Mouse (Mus musculus) v-Abl transformed pro-B cells (cell line): ENCODE data around the gene Eaf2.

Experiments
- in situ Hi-C, 2 experiments: fragments of 400-800 bp; cut with MboI; formaldehyde crosslinking; loops; one replicate each; pipeline ENCODE4 v1.15.1; 2025; ENCODE audit not compliant: unreplicated experiment in 2 of 2

Eaf2 gene

DNA sequence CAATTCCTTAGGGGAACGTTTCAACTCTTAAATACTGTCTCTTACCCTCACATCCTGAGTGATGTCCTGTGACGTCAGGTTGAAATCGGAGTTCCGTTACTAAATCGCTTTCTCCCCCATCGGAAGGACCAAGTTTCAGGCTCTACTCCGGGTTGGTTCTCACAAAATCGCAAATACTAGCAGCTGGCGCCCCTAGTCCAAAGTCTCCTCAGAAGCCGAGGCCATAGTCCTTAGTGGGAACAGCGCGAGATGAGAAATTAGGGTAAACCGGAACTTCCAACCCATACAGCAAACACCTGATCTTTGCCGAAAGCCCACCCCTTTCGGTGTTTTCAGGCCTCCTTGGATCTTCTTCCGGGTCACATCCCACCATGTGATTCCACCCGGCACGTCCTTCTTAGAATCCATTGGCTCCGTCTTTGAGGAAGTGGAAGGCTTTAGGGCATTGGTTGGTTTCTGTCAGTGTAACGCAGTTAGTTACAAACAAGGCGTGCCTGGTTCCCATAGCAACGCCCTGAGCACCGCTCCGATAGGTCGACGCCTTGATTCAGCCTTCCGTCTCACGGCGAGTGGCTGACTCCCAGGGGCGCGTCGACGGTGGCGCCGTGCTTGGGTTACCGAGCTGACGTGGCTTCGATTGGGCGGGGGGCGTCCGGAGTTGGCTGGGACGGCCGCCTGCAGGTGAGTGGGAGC is at the start of gene Eaf2, which contains the start of gene Golgb1:
Gene Eaf2 (minus strand): TSS at position 421 of the 693 bp plus-strand sequence.
Gene Golgb1 (plus strand): TSS at position 558 of the 693 bp plus-strand sequence.
- in situ Hi-C loops, result loop anchor here (5.0 to 25.0 kb wide), 5 partner anchors 42 to 813 kb away; partner anchors contain the start of genes Gtf2e1 (in 2 of the 2) and Rabl3 (in 2 of the 2)

DNA sequence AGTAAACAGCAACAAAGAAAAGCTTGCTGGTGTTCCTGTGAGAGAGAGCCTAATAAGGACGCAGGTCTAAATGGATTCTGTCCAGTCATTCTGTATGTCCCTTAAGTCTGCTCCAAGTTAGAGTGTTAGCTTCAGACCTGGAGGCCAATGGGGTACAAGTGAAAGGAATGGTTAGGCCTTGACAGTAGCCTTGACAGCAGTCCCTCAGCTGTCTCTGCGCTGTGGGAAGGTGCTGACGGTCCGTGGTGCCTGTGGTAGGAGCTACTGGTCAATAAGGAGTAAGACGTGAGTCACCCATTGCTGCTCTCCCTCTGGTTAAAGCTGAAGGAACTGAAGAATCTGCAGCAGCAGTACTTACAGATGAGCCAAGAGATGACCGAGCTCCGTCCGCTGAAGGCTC is 49.5 kb upstream of the Eaf2 start:
- in situ Hi-C loops, result no loop called here

DNA sequence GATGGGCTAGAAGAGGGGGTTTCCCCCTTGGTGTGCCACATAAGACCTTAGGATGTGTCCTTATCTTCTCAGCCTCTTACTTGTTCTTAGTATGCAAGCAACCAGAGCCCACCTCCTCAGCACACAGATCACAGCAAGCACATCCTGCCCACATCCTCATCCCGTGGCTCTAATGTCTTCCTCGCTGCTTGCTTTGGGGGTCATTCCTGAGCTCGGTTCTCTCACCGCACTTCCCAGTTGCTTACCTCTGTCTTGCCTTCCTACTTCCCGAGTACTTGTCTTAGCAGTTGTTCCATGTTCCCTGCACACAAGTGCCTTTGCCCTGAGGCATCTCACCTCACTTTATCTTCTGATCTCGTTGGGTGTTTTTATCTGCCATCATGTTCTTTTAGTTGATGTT is 47.2 kb upstream of the Eaf2 start:
- in situ Hi-C loops, result no loop called here

DNA sequence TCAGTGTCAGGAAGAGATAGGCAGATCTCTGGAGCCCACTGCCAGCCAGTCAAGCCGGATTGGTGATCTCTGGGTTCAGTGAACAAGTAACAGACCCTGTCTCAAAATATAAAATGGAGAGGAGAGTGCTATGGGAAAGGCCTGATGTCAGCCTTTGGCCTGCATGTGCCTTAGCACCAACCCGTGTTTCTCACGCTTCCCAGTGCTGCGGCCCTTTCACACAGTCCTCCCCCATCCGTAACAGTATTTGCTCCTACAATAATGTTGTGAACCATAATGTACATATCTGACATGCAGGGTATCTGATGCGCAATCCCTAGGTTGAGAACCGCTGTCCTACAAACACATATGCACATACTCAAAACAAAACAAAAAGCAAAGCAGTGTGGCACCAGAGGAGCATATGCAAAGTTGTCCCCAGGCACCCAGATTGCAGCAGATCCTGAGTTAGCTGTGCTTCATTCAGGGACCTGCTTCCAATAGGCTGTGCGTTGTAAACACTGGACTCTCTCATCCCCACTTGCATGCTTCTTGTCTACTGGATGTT is 46.3 kb upstream of the Eaf2 start:
- in situ Hi-C loops, result no loop called here

DNA sequence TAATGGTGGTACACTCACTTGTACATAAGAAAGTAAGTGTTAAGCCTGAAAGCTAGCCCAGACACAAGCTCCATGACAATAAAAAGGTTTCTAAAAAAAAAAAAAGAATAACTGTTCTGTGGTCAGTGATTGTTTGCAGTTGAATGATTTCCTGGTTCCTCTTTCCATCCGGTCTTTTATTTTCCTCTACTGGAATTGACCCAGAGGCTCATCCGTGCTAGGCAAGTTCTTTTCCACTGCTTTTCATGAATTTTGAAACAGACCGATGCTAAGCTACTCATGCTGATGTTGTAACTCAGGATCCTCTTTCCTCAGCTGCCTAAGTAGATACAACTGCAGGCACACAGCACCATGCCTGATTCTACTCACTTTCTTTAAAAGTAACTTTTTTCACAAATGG is 45.6 kb upstream of the Eaf2 start:
- in situ Hi-C loops, result no loop called here

DNA sequence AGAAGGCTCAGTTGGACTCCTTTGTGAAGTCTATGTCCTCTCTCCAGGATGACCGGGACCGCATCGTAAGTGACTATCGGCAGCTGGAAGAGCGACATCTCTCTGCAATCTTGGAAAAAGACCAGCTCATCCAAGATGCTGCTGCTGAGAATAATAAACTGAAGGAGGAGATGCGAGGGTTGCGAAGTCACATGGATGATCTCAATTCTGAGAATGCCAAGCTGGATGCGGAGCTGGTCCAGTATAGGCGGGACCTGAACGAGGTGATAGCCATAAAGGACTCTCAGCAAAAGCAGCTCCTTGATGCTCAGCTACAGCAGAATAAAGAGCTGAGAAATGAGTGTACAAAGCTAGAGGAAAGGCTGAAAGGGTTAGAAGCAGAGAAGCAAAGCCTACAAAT is 43.7 kb upstream of the Eaf2 start:
- in situ Hi-C loops, result loop anchor here in 1 of 2 experiments (5.0 kb wide), 1 partner anchor 36 kb away; no protein-coding TSS in a partner anchor

DNA sequence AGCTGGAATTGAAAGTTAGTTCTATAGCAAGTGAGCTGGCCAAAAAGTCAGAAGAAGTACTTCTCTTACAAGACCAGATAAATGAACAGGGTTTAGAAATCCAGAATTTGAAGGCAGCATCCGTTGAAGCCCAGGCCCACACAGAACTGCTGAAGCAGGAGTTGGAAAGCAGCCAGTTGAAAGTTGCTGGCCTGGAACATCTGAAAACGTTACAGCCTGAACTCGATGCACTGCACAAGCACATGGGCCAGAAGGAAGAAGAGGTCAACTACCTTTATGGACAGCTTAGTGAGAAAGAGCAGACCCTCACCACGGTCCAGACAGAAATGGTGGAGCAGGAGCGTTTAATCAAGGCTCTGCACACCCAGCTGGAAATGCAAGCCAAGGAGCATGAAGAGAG is 39.4 kb upstream of the Eaf2 start:
- in situ Hi-C loops, result no loop called here

DNA sequence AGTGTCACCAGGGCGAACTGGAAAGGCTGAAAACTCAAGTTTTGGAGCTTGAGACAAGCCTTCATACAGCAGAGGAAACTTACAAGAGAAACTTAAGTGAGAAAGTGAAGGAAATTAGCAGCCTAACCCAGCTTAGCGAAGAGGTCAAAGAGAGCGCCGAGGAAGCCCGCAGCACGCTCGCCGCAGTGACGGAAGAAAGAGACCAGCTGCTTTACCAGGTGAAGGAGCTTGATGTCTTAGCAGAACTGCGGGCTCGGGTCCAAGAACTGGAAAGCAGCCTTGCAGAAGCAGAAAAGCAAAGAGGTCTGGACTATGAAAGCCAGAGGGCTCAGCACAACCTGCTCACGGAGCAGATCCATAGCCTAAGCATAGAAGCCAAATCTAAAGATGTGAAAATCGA is 37.5 kb upstream of the Eaf2 start:
- in situ Hi-C loops, result no loop called here

DNA sequence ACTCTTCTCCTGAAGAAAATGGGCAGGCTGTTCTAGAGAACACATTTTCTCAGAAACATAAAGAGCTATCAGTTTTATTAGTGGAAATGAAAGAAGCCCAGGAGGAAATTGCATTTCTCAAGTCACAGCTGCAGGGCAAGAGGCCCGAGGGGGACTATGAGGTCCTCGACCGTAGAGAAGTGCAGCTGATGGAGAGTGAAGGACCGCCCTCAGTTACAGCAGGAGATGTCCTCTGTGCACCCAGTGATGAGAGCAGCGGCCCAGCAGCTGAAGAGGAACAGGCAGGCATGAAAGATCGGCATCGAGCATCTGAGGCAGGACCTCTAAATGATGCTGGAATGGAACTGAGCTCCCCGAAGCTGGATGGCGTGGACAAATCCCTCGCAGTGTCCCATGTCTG is 37.1 kb upstream of the Eaf2 start:
- in situ Hi-C loops, result no loop called here

DNA sequence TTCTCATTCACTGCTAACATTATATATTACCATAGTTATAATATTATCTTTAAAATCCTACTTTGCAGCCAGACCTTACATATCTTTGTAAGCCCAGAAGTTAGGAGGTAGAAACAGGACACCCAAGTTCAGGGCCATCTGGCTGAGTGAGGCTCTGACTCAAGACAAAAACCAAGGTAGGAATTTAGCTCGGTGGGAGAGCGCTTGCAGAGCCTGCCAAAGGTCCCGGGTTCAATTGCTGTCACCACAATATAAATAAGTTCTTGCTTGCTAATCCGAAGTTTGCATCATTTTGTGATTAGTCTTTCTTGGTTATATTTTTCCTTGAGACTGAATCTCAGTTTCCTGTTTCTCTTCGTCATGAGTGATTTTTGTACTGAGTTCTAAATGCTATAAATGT is 28.4 kb upstream of the Eaf2 start:
- in situ Hi-C loops, result no loop called here

DNA sequence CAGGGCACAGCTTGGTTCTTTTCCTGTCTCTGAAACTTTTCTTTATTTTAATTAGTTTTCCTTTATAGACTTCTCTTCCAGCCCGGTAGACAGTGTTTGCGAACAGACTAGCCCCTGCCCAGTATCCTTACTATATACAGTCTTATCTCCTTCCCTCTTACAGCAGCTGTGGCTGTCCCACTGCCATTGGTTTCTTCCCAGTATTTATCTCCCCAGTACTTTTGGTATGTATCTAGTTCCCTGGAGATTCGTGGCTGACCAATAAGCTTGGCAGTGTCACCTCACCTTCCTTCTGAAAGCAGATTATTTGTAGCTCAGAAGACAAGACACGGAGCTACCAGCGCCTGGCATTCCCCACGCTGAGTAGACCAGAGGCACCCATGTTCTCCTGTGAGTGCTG is 21.9 kb upstream of the Eaf2 start:
- in situ Hi-C loops, result loop anchor here (25.0 kb wide), 2 partner anchors 641 to 791 kb away; partner anchors contain the start of genes Gtf2e1 (in 2 of the 2) and Rabl3 (in 2 of the 2)

DNA sequence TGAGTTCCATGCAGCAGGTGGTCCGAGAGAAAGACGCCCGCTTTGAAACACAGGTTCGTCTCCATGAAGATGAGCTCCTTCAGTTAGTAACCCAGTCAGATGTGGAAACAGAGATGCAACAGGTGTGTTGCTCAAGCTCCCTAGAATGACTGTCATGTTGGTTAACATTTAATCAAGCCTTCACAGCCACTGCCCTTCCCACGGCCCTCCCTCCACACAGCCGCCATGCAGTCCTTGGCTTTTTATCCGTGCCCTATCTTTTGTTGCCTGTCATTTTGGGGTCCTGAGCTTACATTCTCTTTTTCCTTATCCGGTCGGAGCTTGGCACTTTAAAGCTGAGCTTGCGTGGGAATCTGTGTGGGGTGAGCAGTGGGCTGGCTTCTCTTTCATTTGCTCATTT is 18.5 kb upstream of the Eaf2 start:
- in situ Hi-C loops, result loop anchor here (25.0 kb wide), 2 partner anchors 644 to 794 kb away; partner anchors contain the start of genes Gtf2e1 (in 2 of the 2) and Rabl3 (in 2 of the 2)

DNA sequence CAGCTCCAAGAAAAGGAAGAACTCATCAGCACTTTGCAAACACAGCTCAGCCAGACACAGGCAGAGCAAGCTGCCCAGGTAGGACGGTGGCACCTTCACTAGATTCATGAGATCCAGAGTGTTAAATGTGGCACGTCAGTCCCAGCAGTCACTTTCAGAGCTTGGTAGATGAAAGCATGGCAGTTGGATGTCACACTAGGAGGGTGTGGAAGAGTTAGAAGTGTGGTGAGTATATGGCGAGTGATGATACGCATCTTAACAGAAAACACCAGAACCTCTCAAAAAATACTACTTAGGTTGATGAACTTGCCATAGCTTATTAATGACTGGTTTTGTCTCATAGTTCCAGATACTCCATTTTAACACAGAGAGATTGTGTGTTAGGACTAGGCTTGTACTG is 16.6 kb upstream of the Eaf2 start:
- in situ Hi-C loops, result loop anchor here (25.0 kb wide), 2 partner anchors 646 to 796 kb away; partner anchors contain the start of genes Gtf2e1 (in 2 of the 2) and Rabl3 (in 2 of the 2)

DNA sequence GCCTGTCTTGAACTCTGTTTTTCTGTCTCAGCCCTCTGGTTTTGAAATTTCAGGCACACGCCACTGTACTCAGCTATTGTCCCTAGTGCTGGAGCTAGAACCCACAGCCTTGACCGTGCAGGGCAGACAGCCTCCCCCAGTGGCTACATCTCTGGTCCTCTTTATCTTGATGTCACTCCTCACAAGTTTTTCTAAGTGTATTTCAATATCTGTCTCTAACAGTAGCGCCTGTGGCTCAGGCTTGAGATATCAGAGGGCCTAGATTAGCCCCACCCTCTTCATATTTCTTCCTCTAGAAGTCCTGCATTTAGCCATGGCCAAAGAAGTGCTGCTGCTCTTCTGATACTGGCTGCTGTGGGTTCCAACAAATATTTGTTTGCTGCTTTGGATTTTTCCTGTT is 15.8 kb upstream of the Eaf2 start:
- in situ Hi-C loops, result loop anchor here (25.0 kb wide), 2 partner anchors 647 to 797 kb away; partner anchors contain the start of genes Gtf2e1 (in 2 of the 2) and Rabl3 (in 2 of the 2)

DNA sequence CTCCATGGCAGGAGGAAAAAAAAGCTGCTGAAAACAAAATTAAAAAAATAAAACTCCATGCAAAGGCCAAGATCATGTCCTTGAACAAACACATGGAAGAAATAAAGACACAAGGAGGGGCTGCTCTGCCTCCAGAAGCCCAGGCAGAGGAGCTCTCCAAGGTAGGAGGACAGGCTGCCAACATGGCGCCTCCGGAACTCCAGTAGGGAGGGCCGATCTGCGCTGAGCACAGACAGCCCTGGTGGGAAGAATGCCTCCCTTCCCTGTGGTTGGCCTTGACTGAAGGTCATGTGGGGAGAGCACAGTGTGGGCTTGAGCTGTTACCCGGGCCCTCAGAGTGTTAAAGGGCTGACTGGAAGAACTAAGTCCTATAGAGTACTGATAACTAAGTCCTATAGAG is 12.7 kb upstream of the Eaf2 start:
- in situ Hi-C loops, result loop anchor here (5.0 to 25.0 kb wide), 4 partner anchors 120 to 800 kb away; partner anchors contain the start of genes Gtf2e1 (in 2 of the 2) and Rabl3 (in 2 of the 2)

DNA sequence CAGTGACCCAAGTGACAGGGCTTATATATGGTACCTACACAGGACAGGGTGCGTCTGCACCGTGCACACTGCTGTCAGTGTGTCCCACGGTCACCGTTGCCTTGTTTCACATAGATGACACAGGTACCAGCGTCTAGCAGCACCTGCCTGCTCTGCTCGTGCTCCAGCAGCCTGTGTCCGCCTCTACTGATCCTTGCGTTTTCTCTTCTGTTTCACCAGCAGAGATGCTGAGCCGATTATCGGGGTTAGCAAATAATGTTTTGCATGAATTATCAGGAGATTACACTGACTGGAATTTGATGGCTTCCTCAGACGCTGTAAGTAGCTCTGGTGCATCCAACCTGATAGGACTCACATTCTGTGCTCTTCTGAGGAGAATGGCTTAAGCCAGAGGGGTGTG is 11.1 kb upstream of the Eaf2 start:
- in situ Hi-C loops, result loop anchor here (5.0 to 25.0 kb wide), 4 partner anchors 121 to 801 kb away; partner anchors contain the start of genes Gtf2e1 (in 2 of the 2) and Rabl3 (in 2 of the 2)

DNA sequence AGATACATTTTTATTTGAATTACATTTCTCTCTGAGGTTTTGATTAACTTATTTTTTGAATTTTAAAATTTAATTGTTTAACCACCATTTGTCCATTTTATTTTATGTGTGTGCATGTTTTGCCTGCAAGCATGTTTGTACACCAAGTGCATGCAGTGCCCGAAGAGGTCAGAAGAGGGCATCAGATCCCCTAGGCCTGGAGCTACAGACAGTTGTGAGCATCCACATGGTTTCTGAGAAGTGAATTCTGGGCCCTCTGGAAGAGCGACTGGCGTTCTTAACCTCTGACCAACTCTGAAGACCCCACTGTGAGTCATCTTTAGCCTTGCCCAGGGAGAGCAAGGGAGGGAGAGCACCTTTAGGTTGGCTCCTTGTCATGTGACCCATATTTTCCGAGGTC is 10.1 kb upstream of the Eaf2 start:
- in situ Hi-C loops, result loop anchor here (5.0 to 25.0 kb wide), 8 partner anchors 32 to 802 kb away; partner anchors contain the start of genes Gtf2e1 (in 2 of the 2) and Rabl3 (in 2 of the 2)

DNA sequence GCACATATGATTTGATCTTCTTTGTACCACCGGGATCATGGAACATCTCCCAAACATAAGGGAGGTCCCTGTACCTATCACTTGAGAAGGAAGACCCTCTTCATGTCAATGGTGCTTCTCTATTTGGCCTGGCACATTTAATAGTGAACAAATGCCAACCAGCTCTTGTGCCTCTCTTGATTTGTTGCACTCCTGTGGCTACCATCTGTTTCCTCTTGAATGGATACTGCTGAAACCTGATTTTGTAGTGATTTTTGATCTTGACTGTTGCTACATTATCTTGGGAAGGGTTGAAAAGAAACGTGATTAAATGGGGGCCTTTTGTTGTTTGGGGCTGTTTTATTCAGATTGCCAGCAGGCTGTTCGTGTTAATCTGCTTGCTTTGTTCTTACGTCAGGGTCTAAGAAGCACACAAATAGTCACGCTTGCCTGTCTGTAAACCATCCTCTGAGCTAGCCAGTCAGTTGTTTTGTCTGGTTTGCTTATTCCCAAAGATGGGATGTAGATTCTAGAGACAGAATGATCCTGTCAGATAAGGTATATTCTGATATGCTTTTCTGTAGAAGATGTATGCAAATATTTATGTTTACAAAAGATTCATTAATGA is 8.0 kb upstream of the Eaf2 start:
- in situ Hi-C loops, result loop anchor here (5.0 to 25.0 kb wide), 7 partner anchors 34 to 804 kb away; partner anchors contain the start of genes Gtf2e1 (in 2 of the 2) and Rabl3 (in 2 of the 2)

DNA sequence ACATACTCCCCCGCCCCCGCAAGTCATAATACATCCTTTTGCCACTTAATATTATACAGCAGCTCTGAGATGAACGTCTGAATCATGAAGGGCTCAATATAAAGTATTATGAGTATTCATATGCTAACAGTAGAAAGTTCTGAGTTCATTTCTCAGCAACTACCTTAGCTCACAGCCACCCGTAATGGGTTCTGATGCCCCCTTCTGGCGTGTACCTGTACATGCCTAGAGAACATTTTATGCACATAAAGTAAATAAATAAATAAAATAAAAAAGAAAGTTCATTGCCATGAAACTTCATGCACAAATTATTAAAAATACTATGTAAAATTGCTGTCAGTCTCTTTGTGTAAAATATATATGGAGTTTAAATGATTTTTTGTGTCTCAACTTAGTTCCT is 2.5 kb upstream of the Eaf2 start:
- in situ Hi-C loops, result loop anchor here (5.0 to 25.0 kb wide), 5 partner anchors 45 to 810 kb away; partner anchors contain the start of genes Gtf2e1 (in 2 of the 2) and Rabl3 (in 2 of the 2)

DNA sequence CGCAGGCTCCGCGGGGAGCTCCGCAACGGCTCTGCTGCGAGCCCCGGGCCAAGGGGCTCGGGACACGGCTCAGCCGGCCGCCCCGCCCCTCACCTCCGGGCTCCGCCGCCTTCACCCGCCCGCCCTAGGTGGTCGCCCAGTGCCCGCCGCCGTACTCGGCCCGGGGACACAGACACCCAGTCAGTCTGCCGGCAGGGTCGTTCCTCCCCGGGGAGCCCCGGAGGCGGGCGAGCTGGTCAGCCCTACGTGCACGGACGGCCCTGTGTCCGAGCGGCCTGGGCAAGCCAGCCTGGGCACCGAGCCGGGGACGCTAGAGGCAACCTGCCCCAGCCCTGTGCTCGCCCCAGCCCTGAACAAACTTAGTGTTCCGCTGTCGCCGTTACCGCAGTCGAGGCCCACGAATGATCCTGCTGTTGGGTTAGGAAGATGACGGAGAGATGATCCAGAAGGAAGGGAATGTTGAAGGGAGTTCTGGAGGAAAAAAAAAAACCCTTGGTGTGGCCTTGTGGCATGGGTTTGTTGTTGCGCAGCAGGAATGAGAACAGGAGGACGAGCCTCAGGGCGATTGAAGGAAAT is 561 bp upstream of the Eaf2 start:
- in situ Hi-C loops, result loop anchor here (5.0 to 25.0 kb wide), 5 partner anchors 43 to 812 kb away; partner anchors contain the start of genes Gtf2e1 (in 2 of the 2) and Rabl3 (in 2 of the 2)
